Mouse (Mus musculus) forebrain, embryonic 11.5 days (tissue): ENCODE measurements at regions not wholly inside any gene's neighbourhood (a gene's known extent, or its start where the extent isn't known, plus 50 kb on each side); places are given as distances from the start of the nearest gene placed in this dataset.

Experiments
- ATAC-seq: fragments of 200-750 bp; cut with Nextera tagmentation; replicated peaks from 2 replicates; pipeline ENCODE4 v1.8.0; 2017; ENCODE audit warnings: moderate TSS enrichment; ENCODE audit not compliant: low FRiP score
- DNase-seq: peaks from one replicate; pipeline ENCODE4 v3.0.0-alpha.2; 2017; ENCODE audit warnings: low spot score
- H3K27ac ChIP-seq: fragments of 300-500 bp; sonication (generic); 2 replicates; pipeline ENCODE4 v1.5.1; 2014; ENCODE audit warnings: low read depth, low read length
- H3K27me3 ChIP-seq: fragments of 300-500 bp; sonication (generic); 2 replicates; pipeline ENCODE4 v1.6.1; 2014; ENCODE audit warnings: mild to moderate bottlenecking, low read length, mixed read lengths; ENCODE audit not compliant: control insufficient read depth, insufficient read depth
- H3K36me3 ChIP-seq: fragments of 300-500 bp; sonication (generic); 2 replicates; pipeline ENCODE4 v1.6.1; 2014; ENCODE audit warnings: mild to moderate bottlenecking, low read length, moderate library complexity, mixed read lengths; ENCODE audit not compliant: control insufficient read depth, insufficient read depth
- H3K4me1 ChIP-seq: fragments of 300-500 bp; sonication (generic); replicated peaks from 2 replicates; pipeline ENCODE4 v1.6.1; 2014; ENCODE audit warnings: low read length, mixed read lengths; ENCODE audit not compliant: control insufficient read depth, insufficient read depth
- H3K4me2 ChIP-seq: fragments of 300-500 bp; sonication (generic); 2 replicates; pipeline ENCODE4 v1.6.1; 2014; ENCODE audit warnings: low read depth, mild to moderate bottlenecking, low read length, moderate library complexity, mixed read lengths; ENCODE audit not compliant: severe bottlenecking
- H3K4me3 ChIP-seq: fragments of 300-500 bp; sonication (generic); 2 replicates; pipeline ENCODE4 v1.5.1; 2014; ENCODE audit warnings: low read depth, low read length
- H3K9ac ChIP-seq: fragments of 300-500 bp; sonication (generic); 2 replicates; pipeline ENCODE4 v1.6.1; 2014; ENCODE audit warnings: low read length
- H3K9me3 ChIP-seq: fragments of 300-500 bp; sonication (generic); 2 replicates; pipeline ENCODE4 v1.6.1; 2016; ENCODE audit warnings: low read length, mixed read lengths; ENCODE audit not compliant: control insufficient read depth
- WGBS: fragments of 180-500 bp; shearing (Covaris S2); extraction: QIAGEN DNeasy Blood & Tissue Kit; methylation state at CpG from one replicate; pipeline ENCODE4 v1.1.7; 2014; 5-methylcytosine and 5-hydroxymethylcytosine counted together

DNA sequence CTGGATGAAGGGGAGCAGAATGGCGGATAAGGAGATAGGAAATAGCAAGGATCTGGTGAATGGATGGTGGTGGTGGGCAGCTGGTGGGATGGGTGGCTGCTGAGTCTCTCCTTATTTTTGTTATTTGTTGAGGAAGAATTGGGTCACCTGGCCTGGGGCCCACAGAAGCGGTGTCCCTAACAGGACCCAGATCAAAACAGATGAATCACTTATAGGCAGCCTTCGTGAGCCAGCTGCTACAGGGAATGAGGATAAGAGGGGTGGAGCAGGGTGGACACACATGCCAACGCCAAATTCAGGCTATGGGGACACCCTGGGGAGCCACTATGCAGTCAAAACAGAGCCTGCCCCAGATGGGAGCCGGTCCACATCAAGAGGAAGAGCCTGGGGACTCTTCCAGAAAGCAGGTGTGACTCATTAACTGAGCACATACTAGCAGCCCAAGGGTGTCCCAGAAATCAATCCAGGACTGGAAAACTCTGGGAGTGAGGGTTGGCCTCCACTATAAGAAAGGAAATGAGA, 75.4 kb downstream of the Inhbb start:
- 76% methylated on average over 5 of the region's 5 CpGs for WGBS
- Histone ChIP-seq H3K27ac (no peak overlapping the region), H3K4me2 (no peak overlapping the region), H3K9ac (no peak overlapping the region), H3K4me3 (no peak overlapping the region), H3K27me3 (no peaks in the 10 kb centered on the region; the same call in 1 of the 2 replicates), H3K9me3 (no peaks in the 10 kb centered on the region), H3K36me3 (no peaks in the 10 kb centered on the region), H3K4me1 (0 out of 2 replicates have a peak, but pooled peaks cover 5% of the 10 kb centered on the region)
- ATAC-seq, result no peak
- DNase-seq, result no peak

GRCm38 (mm10) chr1:119345115-119345791, 76.8 kb downstream of the Inhbb start:
- DNase-seq (no peak), ATAC-seq (peak; percentile 44; the same call in 1 of the 2 replicates)
- Histone ChIP-seq H3K27me3 (no peaks in the 10 kb centered on the region; the same call in 1 of the 2 replicates), H3K27ac (no peak overlapping the region), H3K4me1 (0 out of 2 replicates have a peak, but pooled peaks cover 5% of the 10 kb centered on the region), H3K4me3 (no peak overlapping the region), H3K36me3 (no peaks in the 10 kb centered on the region), H3K9me3 (no peaks in the 10 kb centered on the region), H3K4me2 (no peak overlapping the region), H3K9ac (no peak overlapping the region)
- WGBS, result 59% methylated on average over 7 of the region's 7 CpGs

- WGBS, result 82% methylated on average over 4 of the region's 4 CpGs
Observed at GRCm38 (mm10) chr1:119344046-119344445, 78.0 kb downstream of the Inhbb start.

DNA sequence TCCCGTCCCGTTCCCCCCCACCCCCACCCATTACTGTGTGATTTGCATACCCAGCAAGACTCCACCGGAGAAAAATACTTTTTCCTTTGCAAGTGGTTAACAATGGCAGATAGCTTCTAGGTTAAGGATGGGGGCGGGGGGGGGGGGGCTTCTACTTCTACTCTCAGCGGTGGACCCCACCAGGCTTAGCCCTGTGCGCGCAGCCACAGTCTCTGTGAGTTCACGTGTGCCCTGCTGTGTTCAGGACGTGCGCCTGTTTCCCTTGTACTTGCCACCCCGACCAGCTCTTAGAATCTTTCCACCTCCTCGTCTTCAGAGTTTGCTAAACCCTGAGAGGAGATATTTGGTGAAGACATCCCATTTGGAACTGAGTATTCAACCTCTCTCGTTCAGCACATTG, 86.9 kb downstream of the Inhbb start:
- no peak overlapping the region for H3K4me2 ChIP-seq
- H3K9ac ChIP-seq, result no peak overlapping the region
- peaks cover 22% of the 10 kb centered on the region for H3K27me3 ChIP-seq
- 0 out of 2 replicates have a peak, but pooled peaks cover 2% of the 10 kb centered on the region for H3K4me1 ChIP-seq
- H3K27ac ChIP-seq, result no peak overlapping the region
- H3K9me3 ChIP-seq, result no peaks in the 10 kb centered on the region
- DNase-seq, result no peak
- 17% methylated on average over 13 of the region's 13 CpGs for WGBS
- H3K4me3 ChIP-seq, result no peak overlapping the region
- no peak for ATAC-seq
- no peaks in the 10 kb centered on the region for H3K36me3 ChIP-seq

More at GRCm38 (mm10) chr1:119344046-119344445, 78.0 kb downstream of the Inhbb start:
- DNase-seq, result no peak
- H3K9me3 ChIP-seq, result no peaks in the 10 kb centered on the region
- H3K27me3 ChIP-seq, result no peaks in the 10 kb centered on the region; the same call in 1 of the 2 replicates
- no peak overlapping the region for H3K4me3 ChIP-seq
- H3K36me3 ChIP-seq, result no peaks in the 10 kb centered on the region
- H3K27ac ChIP-seq, result no peak overlapping the region
- H3K9ac ChIP-seq, result no peak overlapping the region
- no peak for ATAC-seq
- 0 out of 2 replicates have a peak, but pooled peaks cover 5% of the 10 kb centered on the region for H3K4me1 ChIP-seq
- H3K4me2 ChIP-seq, result no peak overlapping the region

DNA sequence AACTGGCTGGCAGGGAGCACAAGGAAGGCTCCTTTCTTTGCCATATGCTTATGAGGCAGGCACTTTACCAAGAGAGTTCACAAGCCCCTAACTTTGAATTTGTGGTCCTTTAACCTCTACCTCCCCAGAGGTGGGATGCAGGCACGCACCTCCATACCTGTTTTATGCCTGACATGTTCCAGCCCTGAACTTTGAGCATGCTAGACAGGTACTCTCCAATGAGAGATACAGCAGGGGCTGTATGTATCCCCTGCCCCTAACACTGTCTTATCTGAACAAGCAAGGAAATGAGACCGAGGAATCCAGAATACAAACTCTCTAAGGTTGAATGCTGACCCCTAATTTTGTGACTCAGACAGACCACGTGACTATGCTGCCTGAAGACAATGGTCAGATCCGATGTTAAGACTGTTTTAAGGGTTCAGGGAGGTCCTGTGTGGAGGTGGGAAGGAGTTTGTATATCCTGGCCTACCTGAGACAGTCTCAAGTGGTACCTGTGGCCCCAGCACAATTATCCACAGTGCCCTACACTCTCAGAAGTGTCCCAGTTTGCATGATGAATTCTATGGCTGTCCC, 91.2 kb downstream of the Inhbb start:
- ATAC-seq (no peak), DNase-seq (no peak)
- H3K27ac ChIP-seq, result no peak overlapping the region
- H3K27me3 ChIP-seq, result peaks cover 28% of the 10 kb centered on the region
- no peak overlapping the region for H3K4me2 ChIP-seq
- H3K4me1 ChIP-seq, result peaks cover 15% of the 10 kb centered on the region
- no peaks in the 10 kb centered on the region for H3K36me3 ChIP-seq
- H3K9me3 ChIP-seq, result no peaks in the 10 kb centered on the region
- H3K4me3 ChIP-seq, result no peak overlapping the region
- 72% methylated on average over 4 of the region's 4 CpGs for WGBS
- no peak overlapping the region for H3K9ac ChIP-seq

DNA sequence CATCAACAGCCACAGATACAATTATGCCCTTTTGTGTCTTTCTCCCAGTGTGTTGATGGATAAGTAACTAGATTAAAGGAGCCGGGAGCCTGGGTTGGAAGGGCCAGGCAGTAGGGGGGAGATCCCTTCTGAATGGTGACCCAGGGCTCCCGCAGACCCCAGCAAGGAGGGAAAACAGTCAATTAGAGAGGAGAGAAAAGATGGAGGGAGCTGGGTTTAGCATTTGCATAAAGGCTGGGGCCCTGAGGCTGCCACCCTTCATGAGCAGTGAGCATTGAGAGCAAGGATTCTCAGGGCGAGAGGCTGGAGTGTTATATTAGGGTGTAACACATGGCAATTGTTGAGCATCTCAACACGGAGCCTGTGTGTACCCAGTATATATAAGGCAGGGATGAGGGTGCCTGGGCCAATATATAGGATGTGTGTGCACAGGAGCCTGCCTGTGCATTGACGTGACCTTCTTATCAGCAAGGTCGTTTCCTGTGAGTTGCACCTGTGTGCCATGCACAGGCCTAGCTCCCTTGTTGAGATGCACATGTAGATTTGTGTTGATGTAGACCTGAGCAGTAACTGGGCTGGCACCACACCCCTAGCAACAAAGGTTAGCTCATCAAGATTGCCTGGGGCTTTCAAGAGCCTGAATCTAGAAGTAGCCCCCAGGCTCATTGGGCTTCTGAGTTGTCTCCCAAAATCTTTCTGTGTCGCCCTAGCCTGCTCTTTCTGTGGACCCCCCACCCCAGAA, 92.2 kb downstream of the Inhbb start:
- Histone ChIP-seq H3K36me3 (no peaks in the 10 kb centered on the region), H3K9ac (no peak overlapping the region), H3K4me3 (no peak overlapping the region), H3K4me2 (no peak overlapping the region), H3K4me1 (peaks cover 15% of the 10 kb centered on the region), H3K9me3 (no peaks in the 10 kb centered on the region), H3K27me3 (peaks cover 30% of the 10 kb centered on the region), H3K27ac (peak overlapping the region; percentile 47; the same call in 1 of the 2 replicates)
- ATAC-seq (peak; percentile 86), DNase-seq (peak; percentile 79)
- WGBS, result 12% methylated on average over 7 of the region's 7 CpGs

- DNase-seq, result peak; percentile 85
- H3K9ac ChIP-seq, result peak overlapping the region; percentile 45
- H3K27me3 ChIP-seq, result peaks cover 28% of the 10 kb centered on the region
Observed at GRCm38 (mm10) chr1:119328921-119329692, 92.9 kb downstream of the Inhbb start.

DNA sequence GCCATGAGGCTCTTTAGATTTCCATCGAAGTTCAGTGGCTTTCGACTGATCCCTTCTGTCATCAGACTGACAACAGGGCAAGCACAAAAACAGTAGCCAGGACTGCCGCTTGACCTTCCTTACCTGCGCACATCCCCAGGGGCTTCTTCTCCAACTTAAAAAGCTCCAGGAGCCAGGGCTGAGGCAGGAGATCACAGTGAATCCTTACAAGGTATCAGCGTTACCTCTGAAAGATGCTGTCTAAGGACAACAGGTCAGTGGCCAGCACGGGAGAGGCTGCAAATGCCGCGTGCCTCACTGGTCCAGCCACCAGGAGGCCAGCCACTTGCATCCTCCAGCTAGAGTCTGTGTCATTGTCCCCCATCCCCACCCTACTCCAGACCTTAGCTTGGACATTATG, 97.5 kb downstream of the Inhbb start:
- WGBS, result 72% methylated on average over 8 of the region's 8 CpGs
- peaks cover 9% of the 10 kb centered on the region for H3K4me1 ChIP-seq
- H3K27ac ChIP-seq, result no peak overlapping the region
- no peak overlapping the region for H3K9ac ChIP-seq
- peaks cover 8% of the 10 kb centered on the region for H3K27me3 ChIP-seq
- no peaks in the 10 kb centered on the region for H3K9me3 ChIP-seq
- H3K36me3 ChIP-seq, result no peaks in the 10 kb centered on the region
- no peak for DNase-seq
- ATAC-seq, result no peak
- H3K4me3 ChIP-seq, result no peak overlapping the region
- H3K4me2 ChIP-seq, result no peak overlapping the region

More at GRCm38 (mm10) chr1:119328921-119329692, 92.9 kb downstream of the Inhbb start:
- Histone ChIP-seq H3K4me1 (peaks cover 15% of the 10 kb centered on the region), H3K9me3 (no peaks in the 10 kb centered on the region), H3K4me3 (no peak overlapping the region), H3K36me3 (no peaks in the 10 kb centered on the region), H3K4me2 (peak overlapping the region; percentile 31; the same call in 1 of the 2 replicates), H3K27ac (peak overlapping the region; percentile 74)
- ATAC-seq, result peak; percentile 85
- 3% methylated on average over 15 of the region's 15 CpGs for WGBS
